ENCODE assay signal across 9 mouse cellular contexts in the genomic region with DNA sequence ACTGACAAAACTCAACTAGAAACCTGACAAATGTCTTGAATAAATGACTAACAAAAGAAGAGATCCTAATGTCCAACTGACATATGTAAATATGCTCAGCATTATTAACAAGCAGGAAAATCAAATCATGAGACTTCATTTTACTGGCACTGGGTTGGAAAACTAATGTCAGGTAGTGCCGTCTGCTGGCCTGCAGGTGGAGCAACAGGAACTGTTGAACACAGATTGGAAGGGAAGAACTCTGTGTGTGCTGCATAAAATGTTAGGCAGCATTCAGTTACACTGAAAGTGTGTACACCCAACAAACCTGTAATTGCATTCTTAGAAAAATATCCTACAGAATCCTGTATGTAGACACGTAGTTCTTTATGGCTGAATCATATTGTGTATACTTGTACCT. TPM values are rescaled to one million over a fixed set of nuclear protein-coding genes. Genes with fewer than 3 reads are reported as not detected.
DNase-seq lines count a peak whose midpoint lies in the region; TF ChIP-seq lines count a peak whose summit lies in the region.
"Had no signal": no experiment of that assay in that cellular context is flagged by ENCODE, and none has a peak within 500 bp of the region (broad histone marks: within the 10 kb centered on the region; RNA-seq: fewer than 3 reads in every experiment).

No protein-coding gene starts in this region.

- no peak overlapping the region for H3K27ac ChIP-seq in embryonic fibroblast, embryonic 13.5 days (ENCODE audit: insufficient read depth, low read length)
- H3K27ac ChIP-seq: liver, embryonic 13.5 days had no signal

- no peak overlapping the region for H3K4me3 ChIP-seq in E14TG2a.4 (replicated peaks; ENCODE audit: low read length)
- H3K4me3 ChIP-seq in embryonic fibroblast, embryonic 13.5 days (ENCODE audit: insufficient read depth, low read length) = no peak overlapping the region
- H3K4me3 ChIP-seq: liver, embryonic 13.5 days had no signal

- no peaks in the 10 kb centered on the region for H3K36me3 ChIP-seq in E14TG2a.4 (ENCODE audit: insufficient read depth, low read length)
- H3K36me3 ChIP-seq: liver, embryonic 13.5 days had no signal

- no peaks in the 10 kb centered on the region for H3K27me3 ChIP-seq in E14TG2a.4 (ENCODE audit: insufficient read depth, low read length)
- H3K27me3 ChIP-seq: liver, embryonic 13.5 days had no signal

- no peaks in the 10 kb centered on the region for H3K4me1 ChIP-seq in E14TG2a.4 (replicated peaks; ENCODE audit: low read depth, low read length)
- no peaks in the 10 kb centered on the region for H3K4me1 ChIP-seq in embryonic fibroblast, embryonic 13.5 days (ENCODE audit: control insufficient read depth, insufficient read depth, low read length)
- H3K4me1 ChIP-seq: liver, embryonic 13.5 days had no signal

- peak; percentile 21; the same call in 1 of the 2 replicates for TF ChIP-seq CTCF in E14TG2a.4 (conservative IDR thresholded peaks at IDR 0.05; ENCODE audit: low read length)
- peak; percentile 33; the same call in 1 of the 2 replicates for TF ChIP-seq CTCF in embryonic fibroblast, embryonic 13.5 days (IDR thresholded peaks at IDR 0.05; ENCODE audit: borderline replicate concordance, insufficient read depth, low read length)

- peak; percentile 4 for DNase-seq in adrenal gland, postnatal 25 days
- no peak for DNase-seq in adrenal gland, postnatal 4 days (ENCODE audit: low spot score in 2 of 2)
- DNase-seq in layer of hippocampus, adult 11-12 months (ENCODE audit: low spot score) = peak; percentile 3
- no peak for DNase-seq in layer of hippocampus, adult 8-10 months (ENCODE audit: low spot score in 2 of 2)
- DNase-seq in MN1 (ENCODE audit: low spot score) = no peak
- no peak for DNase-seq in testis, postnatal 14 days (ENCODE audit: low spot score)
- DNase-seq: liver, embryonic 13.5 days had no signal

- 0 out of 2 replicates have a peak, but pooled peaks cover 3% of the 10 kb centered on the region for H3K9me3 ChIP-seq in E14TG2a.4 (ENCODE audit: low read length)
- H3K9me3 ChIP-seq: liver, embryonic 13.5 days had no signal

- TF ChIP-seq POLR2A in embryonic fibroblast, embryonic 13.5 days (IDR thresholded peaks at IDR 0.05; ENCODE audit: low read depth, low read length) = no peak

RNA-seq across cellular contexts. Expression of gene Tmsb15b2, which starts 15.6 kb away (rescaled TPM):
- total RNA-seq in adrenal gland, postnatal 25 days (2021) = 15.4 and 16.3 TPM in 2 replicates
- total RNA-seq in adrenal gland, postnatal 4 days (2021) = 10 to 100 TPM; 25.1 to 35.1 TPM
- 10 to 100 TPM; 11.6 to 19.9 (median 16.2) TPM for total RNA-seq in layer of hippocampus, adult 8-10 months (2022)
- 3.9 and 4.5 TPM in 2 replicates for polyA plus RNA-seq in embryonic fibroblast, embryonic 13.5 days (2011; ENCODE audit: insufficient read length, low read depth, missing spikeins)

RNA-seq across cellular contexts. Expression of gene Tmsb15l, which starts 17.0 kb away (rescaled TPM):
- total RNA-seq in adrenal gland, postnatal 25 days (2021) = 0.67 and 3.5 TPM in 2 replicates
- 1 to 10 TPM in 1 of 2 experiments, under 1 TPM in 1; 0.54 to 1.1 TPM for total RNA-seq in adrenal gland, postnatal 4 days (2021)
- total RNA-seq in layer of hippocampus, adult 8-10 months (2022) = 1 to 10 TPM; 1.6 to 3.9 (median 3.8) TPM
- polyA plus RNA-seq in embryonic fibroblast, embryonic 13.5 days (2011; ENCODE audit: insufficient read length, low read depth, missing spikeins) = 1.1 TPM in 1 of 2 replicates, not detected in the other

RNA-seq across cellular contexts. Expression of gene Tmsb15b1, which starts 17.0 kb away (rescaled TPM):
- total RNA-seq in adrenal gland, postnatal 25 days (2021) = 1.8 and 3.2 TPM in 2 replicates
- total RNA-seq in adrenal gland, postnatal 4 days (2021) = 1 to 10 TPM; 5.1 to 9.4 TPM
- 1 to 10 TPM; 2.8 to 8.9 (median 5.3) TPM for total RNA-seq in layer of hippocampus, adult 8-10 months (2022)
- polyA plus RNA-seq in embryonic fibroblast, embryonic 13.5 days (2011; ENCODE audit: insufficient read length, low read depth, missing spikeins) = 16.7 and 18.6 TPM in 2 replicates

RNA-seq across cellular contexts. Expression of gene H2bfm, which starts 32.6 kb away (rescaled TPM):
- not detected in 2 replicates for total RNA-seq in adrenal gland, postnatal 25 days (2021)
- total RNA-seq in adrenal gland, postnatal 4 days (2021) = not detected
- total RNA-seq in layer of hippocampus, adult 8-10 months (2022) = not detected
- polyA plus RNA-seq in embryonic fibroblast, embryonic 13.5 days (2011; ENCODE audit: insufficient read length, low read depth, missing spikeins) = not detected in 2 replicates
- polyA plus RNA-seq: liver, embryonic 13.5 days had no signal

RNA-seq across cellular contexts. Expression of gene Zcchc18, which starts 33.3 kb away (rescaled TPM):
- total RNA-seq in adrenal gland, postnatal 25 days (2021) = 8.3 and 13.7 TPM in 2 replicates
- total RNA-seq in adrenal gland, postnatal 4 days (2021) = 10 to 100 TPM; 17.9 to 20.8 TPM
- total RNA-seq in layer of hippocampus, adult 8-10 months (2022) = 100 to 1,000 TPM; 251 to 290 (median 278) TPM
- polyA plus RNA-seq in embryonic fibroblast, embryonic 13.5 days (2011; ENCODE audit: insufficient read length, low read depth, missing spikeins) = 2.7 and 4.5 TPM in 2 replicates

Comparison
In these comparisons a context has a peak if more than half of its experiments do, and no peak if none do; other contexts are left out.
1. DNase-seq: peak in adrenal gland, postnatal 25 days (single experiment) and layer of hippocampus, adult 11-12 months (single experiment); none in adrenal gland, postnatal 4 days (0 of 2), layer of hippocampus, adult 8-10 months (0 of 2), MN1 (single experiment) and testis, postnatal 14 days (single experiment).